Mouse (Mus musculus): ENCODE data around the gene Muc13. TPM values are rescaled to one million over a fixed set of nuclear protein-coding genes. Genes with fewer than 3 reads are reported as not detected.

Muc13 gene
- total and polyA plus RNA-seq, 3 experiments: 0.33 TPM; not detected in 2

- no peak for DNase-seq
- Histone ChIP-seq H3K27me3 (ENCODE audit: control insufficient read depth, insufficient read depth, low read length) (no peaks in the 10 kb centered on the region), H3K27ac (no peak overlapping the region), H3K9ac (ENCODE audit: low read depth, low read length) (no peak overlapping the region), H3K4me3 (no peak overlapping the region), H3K36me3 (ENCODE audit: control insufficient read depth, insufficient read depth, low read length) (peaks cover 8% of the 10 kb centered on the region), H3K79me2 (replicated peaks; ENCODE audit: control insufficient read depth, insufficient read depth, low read length) (no peaks in the 10 kb centered on the region), H3K4me1 (ENCODE audit: control insufficient read depth, insufficient read depth, low read length) (no peaks in the 10 kb centered on the region; the same call in 1 of the 2 replicates)
- TF ChIP-seq EP300 (IDR thresholded peaks at IDR 0.05; ENCODE audit: insufficient read depth, low read depth, low read length) (no peak), POLR2A (IDR thresholded peaks at IDR 0.05; ENCODE audit: insufficient read depth, low read depth, low read length) (no peak), CTCF (IDR thresholded peaks at IDR 0.05) (no peak)
- WGBS: 88% methylated on average over 12 of the region's 12 CpGs
- intact Hi-C loops (cut with DNase I): no loop called here
Observed at GRCm38 (mm10) chr16:33766309-33766708, 27.5 kb upstream of the Muc13 start.

- Histone ChIP-seq H3K27me3 (ENCODE audit: control insufficient read depth, insufficient read depth, low read length) (no peaks in the 10 kb centered on the region), H3K36me3 (ENCODE audit: control insufficient read depth, insufficient read depth, low read length) (peaks cover 4% of the 10 kb centered on the region), H3K9ac (ENCODE audit: low read depth, low read length) (no peak overlapping the region), H3K27ac (no peak overlapping the region), H3K4me3 (no peak overlapping the region), H3K4me1 (ENCODE audit: control insufficient read depth, insufficient read depth, low read length) (no peaks in the 10 kb centered on the region), H3K79me2 (replicated peaks; ENCODE audit: control insufficient read depth, insufficient read depth, low read length) (no peaks in the 10 kb centered on the region)
- DNase-seq: no peak
- whole genome bisulfite sequencing: 71% methylated on average over 15 of the region's 15 CpGs
- TF ChIP-seq CTCF (IDR thresholded peaks at IDR 0.05) (no peak), EP300 (IDR thresholded peaks at IDR 0.05; ENCODE audit: insufficient read depth, low read depth, low read length) (no peak), POLR2A (IDR thresholded peaks at IDR 0.05; ENCODE audit: insufficient read depth, low read depth, low read length) (no peak)
- intact Hi-C loops (cut with DNase I): no loop called here
Observed at GRCm38 (mm10) chr16:33766757-33767156, 27.1 kb upstream of the Muc13 start.

- H3K27ac ChIP-seq: no peak overlapping the region
- no peak overlapping the region for H3K9ac ChIP-seq (ENCODE audit: low read depth, low read length)
- H3K79me2 ChIP-seq (replicated peaks; ENCODE audit: control insufficient read depth, insufficient read depth, low read length): no peaks in the 10 kb centered on the region
- no peak for DNase-seq
- no peaks in the 10 kb centered on the region; the same call in 1 of the 2 replicates for H3K36me3 ChIP-seq (ENCODE audit: control insufficient read depth, insufficient read depth, low read length)
- no peak overlapping the region for H3K4me3 ChIP-seq
- no peaks in the 10 kb centered on the region for H3K27me3 ChIP-seq (ENCODE audit: control insufficient read depth, insufficient read depth, low read length)
- intact Hi-C loops (cut with DNase I): no loop called here
- TF ChIP-seq EP300 (IDR thresholded peaks at IDR 0.05; ENCODE audit: insufficient read depth, low read depth, low read length) (no peak), POLR2A (IDR thresholded peaks at IDR 0.05; ENCODE audit: insufficient read depth, low read depth, low read length) (no peak), CTCF (IDR thresholded peaks at IDR 0.05) (no peak)
- WGBS: 80% methylated on average over 3 of the region's 3 CpGs
- no peaks in the 10 kb centered on the region for H3K4me1 ChIP-seq (ENCODE audit: control insufficient read depth, insufficient read depth, low read length)
Observed at GRCm38 (mm10) chr16:33768491-33769278, 25.2 kb upstream of the Muc13 start.

- no peak for DNase-seq
- H3K36me3 ChIP-seq (ENCODE audit: control insufficient read depth, insufficient read depth, low read length): no peaks in the 10 kb centered on the region
Observed at GRCm38 (mm10) chr16:33769848-33770247, 24.0 kb upstream of the Muc13 start.

GRCm38 (mm10) chr16:33770778-33771454 is 22.9 kb upstream of the Muc13 start:
- H3K9ac ChIP-seq (ENCODE audit: low read depth, low read length): no peak overlapping the region
- 95% methylated on average over 4 of the region's 4 CpGs for WGBS
- intact Hi-C loops (cut with DNase I): no loop called here
- no peaks in the 10 kb centered on the region for H3K27me3 ChIP-seq (ENCODE audit: control insufficient read depth, insufficient read depth, low read length)
- no peak for DNase-seq
- TF ChIP-seq CTCF (IDR thresholded peaks at IDR 0.05): no peak
- no peak for TF ChIP-seq EP300 (IDR thresholded peaks at IDR 0.05; ENCODE audit: insufficient read depth, low read depth, low read length)
- TF ChIP-seq POLR2A (IDR thresholded peaks at IDR 0.05; ENCODE audit: insufficient read depth, low read depth, low read length): no peak
- no peak overlapping the region for H3K27ac ChIP-seq
- no peak overlapping the region for H3K4me3 ChIP-seq
- H3K79me2 ChIP-seq (replicated peaks; ENCODE audit: control insufficient read depth, insufficient read depth, low read length): no peaks in the 10 kb centered on the region
- H3K36me3 ChIP-seq (ENCODE audit: control insufficient read depth, insufficient read depth, low read length): no peaks in the 10 kb centered on the region
- H3K4me1 ChIP-seq (ENCODE audit: control insufficient read depth, insufficient read depth, low read length): peaks cover 3% of the 10 kb centered on the region

More at GRCm38 (mm10) chr16:33769848-33770247, 24.0 kb upstream of the Muc13 start:
- Histone ChIP-seq H3K79me2 (replicated peaks; ENCODE audit: control insufficient read depth, insufficient read depth, low read length) (no peaks in the 10 kb centered on the region), H3K4me1 (ENCODE audit: control insufficient read depth, insufficient read depth, low read length) (no peaks in the 10 kb centered on the region), H3K9ac (ENCODE audit: low read depth, low read length) (no peak overlapping the region), H3K27me3 (ENCODE audit: control insufficient read depth, insufficient read depth, low read length) (no peaks in the 10 kb centered on the region), H3K27ac (no peak overlapping the region), H3K4me3 (no peak overlapping the region)
- intact Hi-C loops (cut with DNase I): no loop called here
- TF ChIP-seq CTCF (IDR thresholded peaks at IDR 0.05) (no peak), POLR2A (IDR thresholded peaks at IDR 0.05; ENCODE audit: insufficient read depth, low read depth, low read length) (no peak)
- WGBS: 74% methylated on average over 7 of the region's 7 CpGs

- Histone ChIP-seq H3K27me3 (ENCODE audit: control insufficient read depth, insufficient read depth, low read length) (no peaks in the 10 kb centered on the region), H3K4me3 (no peak overlapping the region), H3K36me3 (ENCODE audit: control insufficient read depth, insufficient read depth, low read length) (no peaks in the 10 kb centered on the region), H3K4me1 (ENCODE audit: control insufficient read depth, insufficient read depth, low read length) (peaks cover 3% of the 10 kb centered on the region), H3K79me2 (replicated peaks; ENCODE audit: control insufficient read depth, insufficient read depth, low read length) (no peaks in the 10 kb centered on the region), H3K27ac (no peak overlapping the region), H3K9ac (ENCODE audit: low read depth, low read length) (no peak overlapping the region)
- intact Hi-C loops (cut with DNase I): no loop called here
- 67% methylated on average over 5 of the region's 5 CpGs for WGBS
- TF ChIP-seq CTCF (IDR thresholded peaks at IDR 0.05) (no peak), POLR2A (IDR thresholded peaks at IDR 0.05; ENCODE audit: insufficient read depth, low read depth, low read length) (no peak), EP300 (IDR thresholded peaks at IDR 0.05; ENCODE audit: insufficient read depth, low read depth, low read length) (no peak)
- no peak for DNase-seq
Observed at GRCm38 (mm10) chr16:33772809-33773208, 21.0 kb upstream of the Muc13 start.
